Mouse (Mus musculus): Measurements from ENCODE around the gene Fbxw10. TPM values are rescaled to one million over a fixed set of nuclear protein-coding genes. Genes with fewer than 3 reads are reported as not detected.

Fbxw10 gene
- total RNA-seq (2021) = under 1 TPM in 1 of 2 experiments, not detected in 1; 0.30 TPM

DNA sequence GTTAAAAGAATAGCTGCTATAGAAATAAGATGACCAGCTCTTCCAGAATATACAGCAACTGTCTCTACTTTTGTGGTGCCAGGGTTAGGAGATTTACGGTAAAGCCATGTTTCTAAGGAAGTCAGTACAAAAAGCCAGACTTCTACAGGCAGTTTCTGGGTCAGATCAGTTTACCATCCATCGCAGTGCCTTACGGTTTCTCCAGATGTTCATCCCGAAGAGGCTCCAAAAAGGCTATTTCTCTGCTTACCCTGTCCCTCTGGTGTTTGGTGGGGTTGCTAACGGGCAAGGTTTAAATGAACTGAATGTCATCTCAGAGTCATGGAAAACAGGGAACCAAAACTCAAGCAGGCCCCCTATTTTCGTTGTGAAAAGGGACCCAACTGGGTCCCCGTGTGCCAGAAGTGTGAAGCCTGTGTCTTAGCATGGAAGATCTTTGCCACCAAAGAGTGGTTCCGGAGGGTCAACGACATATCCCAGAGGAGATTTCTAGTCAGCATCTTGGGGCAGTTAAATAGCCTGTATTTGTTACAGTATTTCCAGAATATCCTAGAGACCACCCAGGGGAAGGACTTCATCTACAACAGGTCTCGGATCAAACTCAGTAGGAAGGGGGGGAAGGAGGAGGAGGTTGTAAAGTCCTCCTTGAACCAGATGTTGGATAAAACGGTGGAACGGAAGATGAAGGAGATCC lies at the start of gene Fbxw10:
TSS of gene Fbxw10 (plus strand) at position 109 of the 694 bp plus-strand sequence.
- peak in 1 of 2 experiments; percentile 28 for DNase-seq
- intact Hi-C loops (cut with DNase I) = loop anchor here (2.0 to 5.0 kb wide), 2 partner anchors 26 to 35 kb away; partner anchors contain the start of gene Trim16

DNA sequence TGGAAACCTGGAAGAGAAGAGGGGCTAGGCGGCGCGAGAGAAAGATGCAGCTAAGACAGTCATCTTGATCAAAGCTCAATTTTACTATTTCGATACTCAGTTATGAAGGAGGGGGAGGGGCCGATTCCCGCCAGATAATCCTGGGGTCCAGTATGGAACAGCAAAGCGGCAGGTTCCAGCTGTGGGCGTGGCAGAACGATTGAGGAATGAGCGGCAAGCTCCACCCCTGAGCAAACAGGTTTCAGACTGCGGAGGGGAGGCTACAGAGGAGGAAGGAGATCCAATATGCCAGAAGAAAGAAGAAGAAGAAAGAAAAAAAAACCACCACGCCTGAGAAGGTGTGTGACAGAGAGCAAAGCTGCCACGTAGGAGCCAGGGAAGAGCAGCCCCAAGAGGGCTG lies 42.8 kb upstream of the Fbxw10 start:
- no peak for DNase-seq
- intact Hi-C loops (cut with DNase I) = no loop called here

DNA sequence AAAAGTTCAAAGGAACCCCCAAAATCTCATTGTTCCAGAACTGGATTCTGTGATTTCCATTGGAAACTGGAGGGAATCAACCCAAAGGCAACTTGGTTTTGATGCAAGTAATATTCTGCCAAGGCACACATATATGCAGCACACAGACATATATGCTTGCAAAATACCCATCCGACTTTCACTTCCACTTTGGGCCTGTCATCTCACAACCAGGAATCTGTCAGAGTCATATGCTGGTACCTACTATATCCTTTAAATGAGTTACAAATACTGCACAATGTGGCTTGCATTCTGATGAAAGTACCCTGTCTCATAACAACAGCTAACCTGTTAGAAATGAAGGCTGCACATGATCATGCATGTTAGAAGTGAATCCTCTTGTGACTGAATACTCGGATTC lies 38.9 kb upstream of the Fbxw10 start:
- DNase-seq = no peak
- intact Hi-C loops (cut with DNase I) = loop anchor here (2.0 kb wide), 1 partner anchor 51 kb away; no protein-coding TSS in a partner anchor

GRCm38 (mm10) chr11:62809201-62809600 lies 37.7 kb upstream of the Fbxw10 start:
- intact Hi-C loops (cut with DNase I) = loop anchor here (2.0 kb wide), 1 partner anchor 52 kb away; no protein-coding TSS in a partner anchor
- peak in 1 of 2 experiments; percentile 20 for DNase-seq

DNA sequence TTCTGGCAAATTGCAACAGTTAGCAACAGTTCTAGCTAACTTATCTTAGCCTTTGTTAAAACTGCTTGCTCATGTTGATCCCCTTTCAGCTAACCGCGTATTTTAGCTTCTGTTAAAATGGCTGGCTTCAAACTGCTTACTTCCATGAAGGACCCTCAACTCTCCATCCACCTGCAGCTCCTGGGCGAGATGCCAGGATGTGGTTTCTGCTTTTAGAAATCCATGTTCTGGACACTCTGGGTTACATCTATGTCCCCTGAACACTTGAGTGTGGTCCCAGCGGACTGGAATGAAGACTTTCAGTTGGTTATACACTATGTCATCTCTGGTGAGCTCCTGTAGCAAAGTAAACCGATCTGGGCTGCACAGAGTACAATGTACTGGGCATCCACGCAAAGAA lies 34.6 kb upstream of the Fbxw10 start:
- DNase-seq = no peak
- intact Hi-C loops (cut with DNase I) = loop anchor here (5.0 kb wide), 1 partner anchor 35 kb away; the partner anchor contains the start of gene Fbxw10

DNA sequence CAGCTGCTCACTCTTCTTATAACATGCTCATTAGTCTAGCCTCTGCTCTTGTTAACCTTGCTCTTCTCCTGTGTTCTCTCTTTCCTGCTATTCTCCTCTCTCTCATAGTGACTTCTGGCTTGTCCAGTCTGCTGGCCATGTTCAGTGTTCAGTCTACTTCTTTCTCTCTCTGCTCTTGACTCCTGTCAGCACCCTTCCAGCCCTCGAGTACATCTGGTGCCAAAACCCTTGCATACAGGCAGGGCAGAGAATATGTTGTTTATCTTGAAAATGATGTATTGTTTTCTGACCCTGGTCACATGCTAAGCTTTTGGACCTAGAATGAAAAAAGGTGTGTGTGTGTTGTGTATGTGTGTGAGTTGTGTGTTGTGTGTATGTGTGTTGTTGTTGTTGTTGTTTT lies 33.4 kb upstream of the Fbxw10 start:
- no peak for DNase-seq
- intact Hi-C loops (cut with DNase I) = loop anchor here (5.0 kb wide), 1 partner anchor 34 kb away; the partner anchor contains the start of gene Fbxw10

- intact Hi-C loops (cut with DNase I) = loop anchor here (5.0 kb wide), 1 partner anchor 33 kb away; the partner anchor contains the start of gene Fbxw10
- no peak for DNase-seq
These were observed 32.8 kb upstream of the Fbxw10 start for GRCm38 (mm10) chr11:62813970-62814624.

DNA sequence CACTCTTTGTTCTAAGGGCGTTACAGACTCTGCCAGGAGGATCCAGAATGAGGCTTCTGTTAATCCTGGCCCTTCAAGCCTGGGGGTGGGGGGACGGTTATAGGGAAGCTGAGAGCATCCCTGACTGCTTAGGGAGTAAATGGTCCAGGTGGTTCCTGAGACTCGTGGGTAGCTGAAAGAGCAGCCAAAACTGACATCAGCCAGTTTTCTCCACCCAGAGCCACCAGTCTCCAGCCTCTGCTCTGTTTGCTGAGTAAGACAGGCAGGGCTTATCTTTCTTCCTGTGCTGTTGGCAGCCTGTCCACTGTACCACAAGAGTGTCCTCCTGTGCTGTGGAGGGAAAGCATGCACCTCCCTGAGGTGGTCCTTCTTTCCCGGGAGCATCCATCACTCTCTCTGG lies 32.2 kb upstream of the Fbxw10 start:
- no peak for DNase-seq
- intact Hi-C loops (cut with DNase I) = loop anchor here (5.0 kb wide), 1 partner anchor 33 kb away; the partner anchor contains the start of gene Fbxw10

GRCm38 (mm10) chr11:62815438-62815837 lies 31.4 kb upstream of the Fbxw10 start:
- intact Hi-C loops (cut with DNase I) = no loop called here

DNA sequence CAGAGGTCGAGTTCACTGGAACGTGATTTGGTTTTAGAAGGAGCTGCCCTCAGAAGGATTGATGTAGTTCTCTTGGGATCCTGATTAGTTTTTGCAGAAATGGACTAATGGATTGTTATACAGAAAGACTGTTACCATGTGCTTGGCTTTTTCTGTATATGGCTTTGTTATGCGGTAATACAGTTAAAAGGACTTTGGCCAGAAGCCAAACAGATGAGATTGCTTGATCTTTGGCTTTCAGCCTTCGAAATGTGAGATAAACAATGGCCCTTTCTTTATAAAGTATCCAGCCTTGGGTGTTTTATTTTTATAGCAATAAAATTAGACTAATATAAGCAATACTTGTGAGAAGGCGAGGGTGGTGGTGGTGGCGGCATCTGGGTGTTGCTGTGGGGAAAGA lies 30.3 kb upstream of the Fbxw10 start:
- DNase-seq = no peak
- intact Hi-C loops (cut with DNase I) = no loop called here

More at GRCm38 (mm10) chr11:62815438-62815837, 31.4 kb upstream of the Fbxw10 start:
- DNase-seq = no peak

- DNase-seq = no peak
- intact Hi-C loops (cut with DNase I) = no loop called here
These were observed 27.7 kb upstream of the Fbxw10 start for GRCm38 (mm10) chr11:62819059-62819686.

GRCm38 (mm10) chr11:62820059-62820541 lies 26.8 kb upstream of the Fbxw10 start, which contains the start of gene Trim16:
Trim16 (plus strand) TSS chr11:62820231.
- intact Hi-C loops (cut with DNase I) = loop anchor here (2.0 to 5.0 kb wide), 3 partner anchors 27 to 317 kb away; partner anchors contain the start of genes Fbxw10 and Tvp23b
- peak; percentile 76 to 81 for DNase-seq

GRCm38 (mm10) chr11:62820661-62821437 lies 26.0 kb upstream of the Fbxw10 start:
- intact Hi-C loops (cut with DNase I) = loop anchor here (2.0 to 5.0 kb wide), 3 partner anchors 26 to 316 kb away; partner anchors contain the start of genes Fbxw10 and Tvp23b
- DNase-seq = peak; percentile 36 to 48

DNA sequence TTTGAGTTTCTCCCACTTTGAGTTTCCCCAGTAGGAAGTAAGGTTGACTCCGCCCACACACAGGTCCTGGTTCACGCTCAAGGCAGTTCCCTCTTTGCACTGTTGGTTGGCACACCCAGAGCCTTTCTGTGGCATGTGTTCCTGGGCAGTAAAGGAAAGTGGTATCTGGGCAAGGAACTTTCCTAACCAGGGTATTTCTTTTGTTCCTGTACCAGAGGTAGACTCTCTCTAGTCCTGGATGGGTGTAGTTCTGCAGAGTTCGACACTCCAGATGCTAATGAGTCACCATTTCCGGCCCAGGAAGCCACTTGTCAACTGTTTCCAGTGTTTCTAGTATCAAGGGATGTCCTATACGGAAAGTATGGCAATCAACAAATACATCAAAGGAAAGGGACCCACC lies 25.0 kb upstream of the Fbxw10 start:
- intact Hi-C loops (cut with DNase I) = loop anchor here (2.0 to 5.0 kb wide), 3 partner anchors 25 to 315 kb away; partner anchors contain the start of genes Fbxw10 and Tvp23b
- peak; percentile 24 to 31 for DNase-seq

DNA sequence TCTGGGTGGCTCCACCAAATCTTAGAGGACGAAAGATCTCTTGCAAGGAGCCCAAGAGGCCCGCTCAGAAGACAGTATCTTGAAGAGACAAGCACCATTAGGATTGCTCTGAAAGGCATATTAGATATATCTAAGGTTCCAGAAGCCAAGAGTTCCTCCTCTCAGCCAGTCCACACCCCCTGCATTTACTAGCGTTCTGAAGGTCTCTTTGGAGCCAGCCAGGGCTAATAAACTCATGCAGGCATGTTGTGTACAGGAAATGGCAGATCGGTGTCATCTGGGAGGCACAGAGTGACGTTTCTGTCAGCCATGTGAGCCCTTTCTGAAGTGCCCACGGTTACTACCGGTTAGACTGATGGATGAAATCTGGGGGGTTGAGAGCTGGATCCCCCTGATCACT lies 22.7 kb upstream of the Fbxw10 start:
- intact Hi-C loops (cut with DNase I) = loop anchor here (5.0 kb wide), 1 partner anchor 313 kb away; no protein-coding TSS in a partner anchor
- no peak for DNase-seq

DNA sequence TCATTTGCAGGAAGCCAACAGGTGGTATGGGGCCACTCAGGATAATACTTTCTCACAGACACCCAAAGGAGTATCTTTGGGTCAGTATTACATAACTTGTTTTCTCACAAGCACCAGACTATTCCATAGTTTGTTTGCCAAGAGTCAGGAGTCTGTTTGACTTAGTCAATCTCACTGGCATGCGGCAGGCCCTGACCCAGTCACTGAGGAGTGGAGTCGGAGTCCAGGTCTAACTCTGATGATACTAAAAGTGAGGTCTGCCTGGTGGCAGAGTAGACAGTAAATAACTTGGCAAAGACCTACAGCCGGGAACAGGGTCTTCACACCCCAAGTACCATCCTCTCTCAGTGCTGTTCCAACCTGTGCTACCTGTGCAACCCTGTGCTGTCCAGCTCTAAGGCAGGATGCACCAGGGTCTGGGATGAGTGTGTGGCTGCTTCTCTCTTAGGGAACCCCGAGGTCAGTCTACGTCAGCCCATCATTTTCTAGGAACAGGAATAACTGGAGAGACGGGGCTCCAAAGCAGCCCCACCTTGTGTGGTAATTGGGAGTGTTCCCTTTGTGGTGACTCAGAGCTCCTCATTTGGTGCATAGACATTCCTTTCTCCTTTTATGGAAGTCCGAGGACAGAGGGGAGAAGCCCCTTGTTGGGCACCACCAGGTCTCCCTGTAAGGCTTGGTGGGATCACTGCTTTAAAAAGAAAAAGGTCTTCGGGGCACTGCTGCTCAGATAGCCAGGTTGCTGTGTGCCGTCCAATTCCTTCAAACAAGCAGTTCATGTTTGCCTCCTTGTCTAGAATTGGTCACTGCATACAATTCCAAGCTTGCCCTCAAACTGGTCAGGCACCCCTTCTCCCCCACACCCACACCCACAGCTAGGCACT lies 21.4 kb upstream of the Fbxw10 start:
- intact Hi-C loops (cut with DNase I) = no loop called here
- DNase-seq = no peak

GRCm38 (mm10) chr11:62826106-62826733 lies 20.6 kb upstream of the Fbxw10 start:
- DNase-seq = no peak
- intact Hi-C loops (cut with DNase I) = no loop called here

DNA sequence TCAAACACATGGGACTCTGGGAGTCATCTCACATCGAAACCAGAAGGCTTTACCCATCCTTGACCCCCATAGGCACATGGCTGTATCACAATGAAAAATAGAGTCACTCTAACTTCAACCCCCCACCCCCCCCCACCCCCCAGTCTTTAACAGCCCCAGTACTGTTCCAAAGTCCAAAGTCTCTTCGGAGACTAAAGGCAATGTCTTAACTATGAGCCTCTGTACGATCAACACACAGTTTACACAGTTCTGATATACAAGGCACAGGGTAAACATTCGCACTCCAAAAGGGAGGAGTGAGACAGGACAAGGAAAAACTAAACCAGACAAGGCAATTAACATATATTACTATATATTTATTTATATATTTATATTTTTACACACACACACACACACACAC lies 19.7 kb upstream of the Fbxw10 start:
- intact Hi-C loops (cut with DNase I) = no loop called here
- DNase-seq = no peak
